Mouse (Mus musculus) right cerebral cortex, adult 18-20 months (tissue): Measurements from ENCODE around the gene Zfp365.
A peak's percentile ranks its signal among the peaks of the same experiment; 100 is the strongest.

Experiments used
- DNase-seq: peaks from one replicate; pipeline ENCODE4 v3.0.0; 2022; ENCODE audit warnings: mixed read lengths

Gene Zfp365

DNA sequence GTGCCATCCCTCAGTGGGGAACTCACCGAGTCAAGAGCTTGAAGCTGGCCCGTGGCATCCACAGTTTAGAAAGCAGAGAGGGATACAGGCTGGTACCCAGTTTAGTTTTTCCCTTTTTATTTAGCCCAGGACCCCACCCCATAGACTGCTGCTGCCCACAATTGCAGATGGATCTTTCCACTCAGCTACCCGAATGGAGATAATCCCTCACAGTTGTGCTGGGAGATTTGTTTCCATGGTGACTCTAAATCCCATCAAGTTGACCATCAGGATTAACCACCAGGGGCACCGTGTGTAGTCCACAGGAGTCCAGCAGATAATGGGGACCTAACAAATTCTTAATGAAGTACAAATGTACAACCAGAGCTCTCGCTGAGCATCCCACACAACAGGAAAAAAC is 11.3 kb downstream of the Zfp365 start:
- no peak for DNase-seq

DNA sequence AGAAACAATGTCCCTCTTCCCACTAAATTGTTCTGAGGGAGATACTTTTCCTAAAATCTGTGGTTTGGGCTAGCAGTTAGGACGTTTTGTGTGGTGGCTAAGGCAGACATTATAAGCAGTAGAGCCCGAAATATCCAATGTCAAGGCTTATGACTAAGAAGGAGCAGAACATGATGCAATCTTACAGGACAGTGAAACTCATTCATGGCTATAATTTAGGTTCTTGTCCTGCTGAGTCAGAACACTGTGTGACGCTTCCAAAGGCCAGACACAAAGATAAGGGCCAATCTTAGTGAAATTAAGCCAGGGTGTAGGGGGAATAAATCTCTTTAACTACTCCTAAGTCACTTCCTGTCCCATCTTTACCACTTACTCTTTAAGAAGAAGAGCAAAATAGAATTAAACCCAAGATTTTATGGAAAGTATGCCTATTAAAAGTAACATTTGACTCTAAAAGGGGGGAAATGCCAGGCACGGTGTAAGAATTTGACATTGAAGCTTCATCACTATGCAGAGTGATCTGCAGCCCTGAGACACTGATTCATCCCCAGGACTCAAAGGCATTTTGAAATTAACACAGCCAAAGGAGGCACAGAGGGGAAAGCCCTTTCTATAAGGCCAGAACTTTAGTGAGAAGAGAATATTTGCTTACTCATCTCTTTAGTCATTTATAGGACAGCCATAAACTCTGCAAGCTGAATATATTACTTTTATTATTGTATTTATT is 13.3 kb downstream of the Zfp365 start:
- no peak for DNase-seq

DNA sequence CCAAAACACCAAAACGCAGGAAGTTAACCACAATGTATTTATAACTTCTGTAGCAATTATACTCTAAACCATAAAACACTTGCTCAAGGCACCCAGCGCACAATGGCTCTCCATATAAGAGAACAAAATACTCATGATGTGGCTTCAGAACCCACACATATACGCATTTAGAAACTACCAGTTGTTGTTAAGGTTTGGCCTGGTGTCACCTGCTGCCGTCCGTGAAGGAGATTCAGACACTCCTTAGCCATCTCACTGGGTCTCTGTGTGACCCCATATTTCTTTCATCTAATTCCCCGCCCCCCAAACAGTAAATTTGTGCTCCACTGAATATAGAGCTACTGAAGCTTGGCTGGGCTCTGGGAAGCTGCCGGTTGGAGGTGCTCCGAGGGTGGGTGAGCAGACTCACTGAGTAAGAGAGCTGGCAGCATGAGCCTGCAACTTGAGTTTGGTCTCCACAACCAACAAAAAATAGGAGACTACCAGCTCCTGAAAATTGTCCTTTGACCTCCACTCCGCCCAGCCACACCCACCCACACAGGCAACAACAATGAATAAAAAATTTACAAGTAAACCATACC is 14.0 kb downstream of the Zfp365 start:
- DNase-seq = no peak

DNA sequence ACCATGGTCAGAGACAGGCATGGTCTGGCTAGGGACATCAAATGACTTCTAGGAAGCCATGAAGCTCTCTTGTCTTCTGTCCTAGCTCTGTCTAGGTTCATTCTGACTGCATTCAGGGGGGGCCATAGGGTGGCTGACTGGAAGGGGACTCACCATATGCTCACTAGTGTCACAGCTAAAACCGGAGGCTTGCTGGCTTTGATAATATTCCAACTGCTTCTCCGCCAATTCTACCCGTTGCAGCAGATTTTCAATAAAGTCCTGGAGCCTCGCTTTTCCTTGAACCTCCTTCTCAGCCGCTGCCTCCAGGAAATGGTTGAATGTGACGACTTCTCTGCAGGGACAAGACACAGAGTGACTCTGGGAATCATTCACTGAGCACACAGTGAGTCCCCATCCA is 15.2 kb downstream of the Zfp365 start:
- DNase-seq = peak; percentile 45

GRCm38 (mm10) chr10:67894683-67895082 is 17.8 kb downstream of the Zfp365 start:
- DNase-seq = no peak

- peak; percentile 56 for DNase-seq
Measured at GRCm38 (mm10) chr10:67894059-67894458, 18.4 kb downstream of the Zfp365 start.

DNA sequence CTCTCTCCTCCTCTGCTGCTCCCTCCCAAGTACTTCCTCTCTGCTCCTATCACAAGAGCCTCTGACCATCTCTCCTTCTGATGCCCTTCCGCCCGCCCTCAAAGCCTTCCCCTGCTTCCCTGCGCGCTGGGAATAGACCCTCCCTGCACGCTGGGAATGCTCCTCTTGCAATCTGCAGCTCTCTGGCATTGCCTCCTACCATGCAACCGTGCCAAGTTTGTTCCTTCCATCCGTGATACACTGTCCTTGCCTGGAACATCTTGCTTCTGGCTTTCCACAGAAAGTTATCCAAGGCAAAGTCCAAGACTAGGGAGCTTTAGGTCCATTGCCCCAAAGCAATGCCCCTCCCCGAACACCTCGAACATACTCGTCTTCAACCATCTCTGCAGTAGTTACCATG is 19.2 kb downstream of the Zfp365 start:
- DNase-seq = peak; percentile 44

DNA sequence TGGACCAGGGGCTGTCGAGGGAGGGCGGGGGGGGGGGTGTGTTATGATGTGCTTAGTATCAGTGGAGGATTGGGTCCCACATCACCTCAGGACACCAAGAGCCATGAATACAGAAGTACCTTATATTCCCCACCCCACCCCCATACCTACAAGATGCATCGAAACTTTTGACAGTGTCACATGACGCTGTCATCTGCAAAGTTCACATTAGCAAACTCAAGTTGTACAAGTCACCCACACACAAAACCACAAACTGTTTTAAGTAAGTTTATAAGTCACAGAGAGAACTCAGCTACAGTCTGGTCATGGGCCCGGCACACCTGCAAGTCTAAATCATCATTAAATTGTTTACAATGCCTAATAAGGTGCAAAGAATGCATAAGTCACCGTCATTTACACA is 21.3 kb downstream of the Zfp365 start:
- no peak for DNase-seq

- DNase-seq = no peak
Measured at GRCm38 (mm10) chr10:67887971-67888370, 24.5 kb downstream of the Zfp365 start.

- DNase-seq = no peak
Measured at GRCm38 (mm10) chr10:67880692-67881091, 31.8 kb downstream of the Zfp365 start.

DNA sequence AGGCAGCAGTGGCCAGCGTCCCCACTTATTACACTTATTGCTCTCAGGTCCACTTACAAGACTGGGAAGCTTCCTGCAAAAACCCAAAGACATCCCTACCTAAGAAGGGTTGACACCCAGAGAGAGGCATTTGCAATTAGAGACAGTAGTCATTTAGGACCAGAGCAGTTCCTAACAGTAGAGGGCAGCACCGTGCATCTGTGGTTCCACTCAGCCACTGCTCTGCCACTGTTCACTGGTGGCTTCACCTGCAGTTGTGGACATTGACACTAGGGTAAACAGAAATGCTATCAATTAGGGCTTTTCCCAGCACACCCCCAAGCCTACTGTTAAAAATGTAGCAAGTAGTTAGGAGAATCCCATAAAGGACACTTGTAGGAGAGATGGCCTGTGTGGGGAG is 40.7 kb downstream of the Zfp365 start:
- peak; percentile 72 for DNase-seq

DNA sequence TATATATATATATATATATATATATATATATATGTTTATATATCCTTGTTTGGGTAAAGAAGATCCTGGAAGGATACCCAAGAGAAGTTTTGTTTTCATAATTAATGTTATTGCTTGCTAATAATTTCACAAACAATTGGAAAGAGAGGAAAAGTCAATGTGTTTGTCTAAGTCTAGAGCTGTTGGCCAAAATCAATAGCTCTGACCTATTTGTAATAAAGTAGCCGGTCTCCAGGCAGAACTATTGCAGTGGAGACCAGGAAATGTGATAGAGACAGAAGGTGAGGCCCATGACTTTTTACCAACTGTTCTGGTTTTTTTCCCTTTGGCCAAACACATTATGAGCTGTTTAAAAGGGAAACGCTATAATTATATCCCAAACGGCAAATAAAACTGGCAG is 44.2 kb downstream of the Zfp365 start:
- no peak for DNase-seq

- DNase-seq = no peak
Measured at GRCm38 (mm10) chr10:67865841-67866240, 46.6 kb downstream of the Zfp365 start.

DNA sequence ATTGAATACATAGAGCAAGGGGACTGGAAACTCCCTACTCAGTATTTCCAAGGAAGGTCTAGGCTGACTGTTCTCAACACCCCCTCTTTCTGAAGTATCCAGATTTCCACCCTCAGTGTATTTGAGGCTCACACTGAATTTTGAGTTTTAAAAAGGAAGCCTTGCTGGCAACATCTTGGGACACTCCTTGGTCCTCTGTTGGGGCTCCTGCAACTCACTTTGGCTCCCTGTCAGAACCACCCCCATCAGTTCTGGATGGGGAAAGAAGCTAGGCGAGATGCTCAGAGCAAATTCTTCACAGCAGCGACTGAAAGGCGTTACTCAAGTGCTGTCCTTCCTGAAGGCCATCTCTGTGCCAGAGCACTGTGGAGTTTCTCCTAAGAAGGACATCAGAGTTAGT is 47.4 kb downstream of the Zfp365 start:
- DNase-seq = peak; percentile 85

DNA sequence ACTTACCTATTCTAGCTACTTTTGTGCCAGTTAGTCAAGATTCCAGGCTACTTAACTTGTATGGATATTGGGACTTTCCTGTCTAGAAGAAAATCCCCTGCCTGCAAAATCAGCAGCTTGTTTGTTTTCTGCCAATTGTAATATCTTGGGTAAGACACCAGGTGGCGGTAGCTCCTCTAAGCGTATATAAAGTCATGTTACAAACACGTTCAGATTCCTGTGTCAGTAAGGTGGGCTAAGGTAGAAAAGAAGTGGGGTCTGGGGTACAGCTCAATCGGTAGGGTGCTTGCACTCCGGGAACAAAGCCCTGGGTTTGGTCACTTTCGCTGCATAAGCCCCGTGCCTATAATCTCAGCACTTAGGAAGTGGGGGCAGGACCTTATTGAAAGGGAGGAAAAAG is 50.1 kb downstream of the Zfp365 start:
- no peak for DNase-seq

- DNase-seq = peak; percentile 74
Measured at GRCm38 (mm10) chr10:67858878-67859277, 53.6 kb downstream of the Zfp365 start.

DNA sequence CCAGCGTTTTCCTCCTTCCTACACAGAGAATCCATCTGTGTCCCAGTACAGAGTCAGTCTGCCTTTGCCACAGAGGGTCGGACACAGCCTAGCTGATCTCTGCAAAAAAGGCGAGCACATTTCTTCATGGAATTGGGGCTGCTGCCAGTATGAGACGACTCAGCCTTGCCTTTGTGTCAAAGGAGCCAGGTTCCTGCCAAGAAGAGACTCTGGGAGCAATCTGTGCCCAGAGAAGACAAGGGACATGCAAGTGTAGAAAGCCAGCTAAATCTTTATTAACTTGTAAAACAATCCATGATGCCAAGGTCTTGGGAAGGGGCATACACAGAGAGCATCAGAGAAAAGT is 54.9 kb downstream of the Zfp365 start:
- DNase-seq = no peak

DNA sequence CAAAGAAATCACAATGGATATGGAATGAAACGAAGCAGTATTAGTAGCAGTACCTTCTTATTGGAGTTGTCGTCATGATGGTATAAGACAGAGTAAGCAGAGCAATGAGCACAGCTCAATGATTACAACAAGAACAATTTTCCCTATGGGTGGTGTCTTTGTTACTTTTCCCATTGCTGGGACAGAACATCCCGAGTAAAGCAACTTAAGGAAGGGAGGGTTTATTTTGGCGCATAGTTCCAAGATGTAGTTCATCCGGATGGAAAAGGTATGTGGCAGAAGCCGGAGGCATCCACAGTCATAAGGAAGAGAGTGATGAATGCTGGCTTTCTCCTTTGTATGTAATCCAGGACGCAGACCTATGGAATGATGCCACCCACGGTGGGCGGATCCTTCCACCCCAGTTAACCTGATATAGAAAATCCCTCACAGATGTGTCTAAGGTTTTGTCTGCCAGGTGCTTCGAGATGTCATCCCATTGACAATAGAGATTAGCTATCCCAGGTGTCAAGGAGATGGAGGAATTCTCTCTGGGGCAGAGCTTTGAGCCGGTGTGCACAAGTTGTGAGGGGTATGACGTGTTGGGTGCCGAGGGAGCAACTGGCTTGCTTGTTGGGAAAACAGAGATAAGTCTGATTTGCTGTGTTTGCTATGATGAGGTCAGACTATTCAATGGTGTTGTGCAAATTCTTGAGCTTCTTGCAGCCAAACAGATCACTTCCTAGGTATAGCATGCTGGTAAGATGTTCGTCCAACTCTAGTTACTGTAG is 55.5 kb downstream of the Zfp365 start:
- DNase-seq = no peak

- DNase-seq = no peak
Measured at GRCm38 (mm10) chr10:67855760-67856159, 56.7 kb downstream of the Zfp365 start.

- DNase-seq = no peak
Measured at GRCm38 (mm10) chr10:67852411-67852810, 60.1 kb downstream of the Zfp365 start.

GRCm38 (mm10) chr10:67851079-67851478 is 61.4 kb downstream of the Zfp365 start:
- no peak for DNase-seq

- no peak for DNase-seq
Measured at GRCm38 (mm10) chr10:67846016-67846650, 66.3 kb downstream of the Zfp365 start.

DNA sequence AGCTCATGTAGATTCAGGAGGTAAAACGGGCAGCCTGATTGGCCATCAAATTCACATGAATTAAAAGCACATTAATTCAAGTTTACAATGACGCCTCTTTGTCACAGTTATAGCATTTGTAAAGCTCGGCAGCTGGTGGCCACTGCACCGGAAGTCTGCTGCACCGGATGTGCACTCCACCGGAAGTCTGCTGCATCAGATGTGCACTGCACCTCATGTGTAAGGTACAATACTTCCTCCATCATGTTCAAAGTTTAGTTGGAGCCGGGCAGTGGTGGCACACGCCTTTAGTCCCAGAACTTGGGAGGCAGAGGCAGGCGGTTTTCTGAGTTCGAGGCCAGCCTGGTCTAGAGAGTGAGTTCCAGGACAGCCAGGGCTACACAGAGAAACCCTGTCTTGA is 70.9 kb downstream of the Zfp365 start:
- DNase-seq = no peak

- DNase-seq = no peak
Measured at GRCm38 (mm10) chr10:67840735-67841134, 71.7 kb downstream of the Zfp365 start.
